Mouse (Mus musculus) cortical plate, adult 2 months (tissue): ENCODE measurements at regions not wholly inside any gene's neighbourhood (a gene's known extent, or its start where the extent isn't known, plus 50 kb on each side); places are given as distances from the start of the nearest gene placed in this dataset.

Experiments
- CTCF ChIP-seq: fragments of 200-500 bp; IDR thresholded peaks from 2 replicates; pipeline ENCODE4 v1.5.1; 2011; ENCODE audit warnings: mild to moderate bottlenecking, control low read depth, low read length; ENCODE audit not compliant: insufficient read depth; ENCODE audit errors: extremely low read depth
- POLR2A ChIP-seq: fragments of 200-500 bp; IDR thresholded peaks from 2 replicates; pipeline ENCODE4 v1.6.1; 2011; ENCODE audit warnings: mild to moderate bottlenecking, low read length, control low read depth; ENCODE audit not compliant: insufficient read depth; ENCODE audit errors: extremely low read depth

GRCm38 (mm10) chr4:55194061-55194460 is 155.8 kb upstream of the Rad23b start:
- TF ChIP-seq CTCF, result no peak
- no peak for TF ChIP-seq POLR2A
